Mouse (Mus musculus) granulocyte monocyte progenitor cell, adult 5-6 weeks (primary cell): ENCODE measurements around the gene Skap2. TPM values are rescaled to one million over a fixed set of nuclear protein-coding genes. Genes with fewer than 3 reads are reported as not detected.
A peak's percentile ranks its signal among the peaks of the same experiment; 100 is the strongest.

Experiments
- ATAC-seq: replicated peaks from 2 replicates; pipeline ENCODE4 v1.8.0; 2016; ENCODE audit warnings: mild to moderate bottlenecking, moderate TSS enrichment, inconsistent platforms; ENCODE audit not compliant: poor library complexity, severe bottlenecking
- total RNA-seq, 2 experiments: library from RNA; stranded (forward) in 1 of 2; stranded (reverse) in 1 of 2; fragments of 200-712, 200-1000 nt in 1 of 2; fragments of >200 nt in 1 of 2; fragmentation: Nextera tagmentation in 1 of 2; gene quantifications; 2 replicates each; pipeline ENCODE4 v1.2.3; 2014 to 2017

Gene Skap2
- total RNA-seq, 2 experiments from 2014 or later = 83.9 to 204 TPM

DNA sequence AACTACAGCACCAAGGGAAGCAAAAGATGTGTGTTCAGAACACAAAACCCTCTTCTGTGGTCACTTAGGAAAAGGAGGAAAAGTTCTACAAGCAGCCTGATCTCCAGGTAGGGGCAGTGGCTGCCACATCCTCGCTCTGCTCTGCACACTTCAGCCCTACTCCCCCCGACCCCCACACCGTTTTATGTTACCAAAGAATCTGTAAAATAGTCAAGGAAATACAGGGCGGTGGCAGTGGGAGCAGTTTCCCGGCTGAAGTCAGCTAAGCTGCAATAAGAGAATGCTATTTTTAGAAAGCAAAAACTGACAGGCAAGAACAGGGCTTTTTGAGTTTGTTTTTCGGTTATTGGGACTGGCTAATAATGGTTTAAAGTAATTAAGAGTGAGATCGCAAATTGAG is 160.8 kb downstream of the Skap2 start:
- ATAC-seq = no peak; the same call in 1 of the 2 replicates

DNA sequence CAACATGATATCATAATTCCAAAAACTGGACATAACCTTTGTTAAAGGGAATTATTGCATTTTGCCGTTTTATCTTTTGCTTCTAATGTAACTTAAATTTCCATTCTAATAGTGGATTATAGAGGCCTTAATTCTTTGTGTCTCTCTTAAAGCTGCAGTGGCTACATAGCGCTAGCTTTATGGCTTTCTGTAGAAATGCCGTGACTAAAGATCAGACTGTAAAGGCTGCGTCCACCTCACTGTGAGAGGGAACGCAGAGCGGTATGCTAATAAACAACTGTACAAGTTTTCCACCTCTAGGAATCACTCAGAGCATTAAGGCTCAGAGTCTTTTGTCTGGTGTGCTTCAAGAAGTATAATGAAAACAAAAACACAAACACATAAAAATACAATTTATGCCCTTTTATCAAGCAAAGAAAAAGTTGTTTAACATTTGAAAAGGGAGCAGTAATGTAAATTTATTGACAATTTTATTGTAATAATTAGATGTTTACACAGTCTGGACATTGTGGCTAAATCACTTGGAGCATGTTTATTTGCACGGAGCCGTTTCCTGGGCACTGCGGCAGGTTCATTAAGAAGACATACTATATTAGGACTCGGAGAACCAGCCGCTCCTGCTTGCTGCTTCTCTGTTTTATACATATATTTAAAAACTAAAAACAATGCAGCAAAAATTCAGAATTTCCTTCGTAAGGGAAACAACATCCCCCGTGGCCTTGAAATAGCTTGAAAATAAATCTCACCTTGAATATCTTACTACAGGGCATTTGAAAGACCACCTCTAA is 162.1 kb downstream of the Skap2 start:
- ATAC-seq = no peak

DNA sequence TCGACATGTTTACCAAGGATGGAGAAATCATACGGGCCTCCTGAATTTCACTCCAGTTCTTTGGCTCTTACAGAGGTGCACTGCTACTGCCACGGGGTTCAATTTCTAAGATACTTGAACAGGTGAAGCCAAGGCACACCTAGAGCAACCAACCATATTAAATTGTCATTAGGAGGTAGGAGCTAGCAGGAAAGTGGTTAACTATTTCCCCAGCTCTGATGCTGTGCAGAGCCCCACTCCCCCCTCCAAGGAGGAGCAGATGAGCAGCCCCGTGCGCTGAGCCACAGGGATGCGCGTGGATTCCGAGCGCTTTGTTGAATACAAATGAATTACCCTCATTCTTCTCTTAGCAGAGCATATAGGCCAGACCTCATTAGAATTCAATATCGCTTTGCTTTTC is 162.8 kb downstream of the Skap2 start:
- ATAC-seq = no peak

DNA sequence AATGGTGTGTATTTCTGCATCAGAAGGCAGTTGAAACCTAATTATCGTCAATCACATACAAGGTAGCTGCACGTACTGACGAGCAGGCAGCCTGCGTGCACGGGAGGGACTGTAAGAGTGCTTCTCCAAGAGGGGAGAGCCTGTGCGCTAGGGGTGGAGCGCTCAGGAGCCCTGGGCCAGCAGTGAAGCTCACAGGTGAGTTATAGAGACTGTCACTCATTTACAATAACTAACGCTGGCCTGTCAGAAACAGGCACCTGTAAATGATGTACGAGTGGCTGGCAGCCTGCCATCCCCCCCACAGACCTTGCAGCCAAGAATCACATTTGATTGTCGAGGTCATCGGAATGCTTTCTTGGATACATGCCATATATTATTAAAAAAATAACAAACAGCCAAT is 168.2 kb downstream of the Skap2 start:
- no peak for ATAC-seq

DNA sequence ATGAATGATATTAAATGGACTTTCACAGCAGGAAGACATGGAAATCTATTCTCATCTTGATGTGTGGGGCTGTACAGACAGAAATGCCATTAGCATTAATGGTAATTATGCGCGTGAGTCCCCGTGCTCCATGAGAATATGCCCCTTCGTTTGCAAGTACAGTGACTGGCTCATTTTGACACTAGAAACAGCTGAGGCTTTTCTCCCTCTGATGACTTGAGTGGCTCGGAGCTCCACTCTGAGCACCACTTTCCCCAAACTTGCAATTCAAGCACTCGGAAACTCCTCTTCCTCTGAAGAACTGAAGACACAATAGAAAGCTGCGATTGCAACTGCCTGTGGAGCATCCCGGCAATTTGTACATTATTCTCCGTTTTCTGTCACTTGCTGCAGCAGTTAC is 169.3 kb downstream of the Skap2 start:
- ATAC-seq = no peak

DNA sequence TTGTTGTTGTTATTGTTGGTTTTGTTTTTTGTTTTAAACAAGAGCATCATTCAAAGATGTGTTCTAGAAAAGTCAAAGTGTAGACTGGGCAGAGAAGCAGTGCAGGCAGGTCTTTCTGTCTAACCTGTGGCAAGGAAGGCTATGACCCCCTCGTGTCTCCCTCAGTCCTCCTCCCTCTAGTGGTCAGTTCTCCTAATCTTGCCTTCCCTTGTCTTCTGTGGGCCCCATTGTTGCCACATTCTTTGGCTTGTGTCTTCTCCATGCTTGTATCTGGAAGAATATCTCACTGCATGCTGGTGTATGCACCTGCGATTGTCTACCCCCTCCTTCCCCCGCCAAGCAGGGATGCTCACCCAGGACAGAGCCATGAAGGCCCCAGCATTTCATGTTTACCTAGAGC is 174.2 kb downstream of the Skap2 start:
- ATAC-seq = peak; percentile 37

DNA sequence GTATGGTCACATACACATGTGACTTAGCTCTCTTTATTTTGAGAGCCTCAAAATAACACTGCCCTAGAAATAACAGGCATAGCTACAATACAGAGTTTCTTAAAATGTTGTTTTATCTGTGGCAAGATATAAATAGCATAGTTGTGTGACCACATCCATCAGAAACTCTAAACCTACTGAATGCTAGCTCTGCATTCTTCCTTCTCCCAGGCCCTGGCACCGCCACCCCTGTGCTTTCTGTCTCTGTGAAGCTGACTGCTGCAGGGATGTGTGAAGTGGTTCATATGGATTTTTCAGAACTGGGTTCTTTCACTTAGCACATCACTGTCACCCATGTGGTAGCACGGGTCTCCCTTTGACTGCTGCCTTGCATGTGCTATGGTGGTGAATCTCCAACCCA is 179.0 kb downstream of the Skap2 start:
- no peak for ATAC-seq

DNA sequence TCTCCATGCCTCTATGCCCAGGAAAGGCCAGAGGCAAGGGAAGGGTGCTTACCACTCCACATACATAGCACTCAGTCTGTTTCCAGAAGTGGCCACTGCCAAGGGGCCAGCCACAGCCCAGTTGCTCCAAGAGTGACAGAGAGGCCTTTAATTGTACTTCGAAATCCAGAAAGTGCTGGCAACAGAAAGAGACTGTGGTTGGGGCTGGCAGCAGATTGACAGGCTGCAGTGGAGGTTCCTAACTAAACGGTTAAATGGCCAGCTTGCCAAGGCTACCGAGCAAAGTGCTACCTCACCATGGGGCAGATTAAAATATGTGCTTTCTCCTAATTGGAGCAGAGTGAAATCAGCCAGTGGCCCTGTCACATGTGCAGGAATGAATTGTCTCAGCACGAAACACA is 186.7 kb downstream of the Skap2 start:
- no peak for ATAC-seq

DNA sequence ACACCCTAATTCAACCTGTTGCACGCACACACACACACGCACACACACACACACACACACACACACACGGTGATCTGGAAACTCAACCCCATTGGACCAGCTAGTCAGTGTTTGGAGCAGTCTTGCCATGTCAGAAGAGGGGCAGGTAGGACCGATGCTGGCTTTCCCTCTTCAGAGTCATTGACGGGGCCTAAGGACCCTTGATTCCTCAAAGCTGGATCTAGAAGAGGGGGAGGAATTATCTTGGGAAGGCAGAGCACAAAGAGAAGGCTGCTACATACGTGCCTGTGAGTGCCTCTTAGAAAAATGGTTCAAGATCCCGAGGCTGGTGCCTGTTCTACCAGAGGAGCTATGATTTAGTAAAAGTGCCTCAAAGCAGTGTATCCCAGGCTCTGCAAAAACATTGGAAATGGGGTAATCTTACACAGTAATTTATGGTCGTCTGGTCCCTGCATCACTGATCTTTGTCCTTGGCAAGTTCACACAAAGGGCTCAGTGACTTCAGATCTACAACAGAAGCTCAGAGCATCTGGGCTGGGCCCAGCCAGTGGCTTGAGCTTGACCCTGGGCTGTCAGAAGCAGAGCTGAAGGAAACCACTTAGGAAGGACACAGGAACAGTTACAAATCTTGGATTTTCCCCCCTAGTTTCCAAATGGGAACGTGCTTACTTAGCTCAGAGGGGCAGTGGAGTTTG is 188.1 kb downstream of the Skap2 start:
- ATAC-seq = no peak

DNA sequence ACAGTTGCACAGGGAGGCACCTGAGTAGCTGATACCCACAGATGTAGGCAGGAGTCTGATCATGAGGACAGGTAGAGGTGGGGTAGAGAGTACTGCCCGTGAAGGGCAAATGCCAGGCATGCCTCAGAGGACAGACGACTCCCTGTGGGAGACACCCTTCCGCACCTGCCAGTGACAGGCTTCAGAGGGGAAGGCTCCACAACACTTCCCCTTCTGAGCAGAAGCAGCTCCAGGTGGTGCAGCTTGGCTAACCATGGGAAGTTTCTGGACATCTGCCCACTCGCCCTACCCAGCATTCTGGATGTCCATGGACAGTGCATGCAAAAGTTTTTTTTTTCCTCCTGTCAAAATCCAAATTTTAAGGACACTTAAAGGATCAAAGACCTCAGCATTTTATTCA is 190.3 kb downstream of the Skap2 start:
- ATAC-seq = no peak

DNA sequence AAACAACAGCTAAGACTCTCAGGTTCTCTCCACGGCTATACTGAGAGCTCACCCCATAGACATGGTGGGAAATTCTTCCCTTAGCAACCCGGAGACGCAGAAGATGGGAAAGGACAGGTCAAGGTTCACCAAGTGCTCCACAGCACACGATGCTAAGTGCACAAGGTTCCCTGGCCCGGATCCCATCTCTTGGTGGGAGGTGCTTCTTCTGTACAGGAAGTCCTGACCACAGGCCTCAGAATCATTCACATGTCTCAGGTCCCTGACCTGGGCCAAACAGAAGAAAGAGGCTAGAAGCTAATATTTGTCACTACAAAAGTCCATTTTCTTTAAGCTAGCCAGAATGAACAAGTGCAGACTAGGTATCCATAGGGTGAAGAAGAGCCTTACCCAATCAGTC is 191.5 kb downstream of the Skap2 start:
- ATAC-seq = no peak

DNA sequence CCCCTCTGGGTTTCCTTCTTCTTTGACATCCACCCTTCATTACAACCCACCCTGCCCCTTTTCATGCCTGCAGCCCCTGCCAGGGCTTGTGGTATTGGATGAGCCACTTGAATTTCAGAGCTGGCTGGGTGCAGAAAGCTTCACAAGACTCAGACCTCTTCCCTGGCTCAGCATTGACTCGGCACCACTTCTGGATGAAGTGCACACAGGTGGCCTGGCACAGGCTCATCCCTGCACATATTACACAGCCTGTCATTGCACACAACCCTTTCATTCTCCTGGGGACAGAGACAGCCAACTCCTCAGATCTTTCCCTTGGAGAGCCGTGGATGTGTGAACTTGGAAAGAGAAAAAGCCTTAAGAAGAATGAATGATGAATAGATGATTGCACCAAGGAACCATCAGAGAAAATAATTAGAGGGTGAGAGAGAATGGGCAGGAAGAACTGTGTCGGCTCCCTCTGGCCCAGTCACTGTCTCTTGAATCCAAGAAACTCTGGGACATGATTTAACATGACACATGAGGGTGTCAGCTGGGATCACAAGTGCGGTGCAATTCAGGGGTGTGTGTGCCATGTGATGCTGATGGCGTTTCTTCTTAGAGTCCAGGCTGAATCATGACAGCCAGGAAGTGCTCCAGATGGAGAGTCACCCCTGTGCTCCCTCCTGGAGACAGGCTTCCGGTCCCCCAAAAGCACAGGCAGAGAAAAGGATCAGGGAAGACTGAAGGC is 195.3 kb downstream of the Skap2 start:
- ATAC-seq = no peak

DNA sequence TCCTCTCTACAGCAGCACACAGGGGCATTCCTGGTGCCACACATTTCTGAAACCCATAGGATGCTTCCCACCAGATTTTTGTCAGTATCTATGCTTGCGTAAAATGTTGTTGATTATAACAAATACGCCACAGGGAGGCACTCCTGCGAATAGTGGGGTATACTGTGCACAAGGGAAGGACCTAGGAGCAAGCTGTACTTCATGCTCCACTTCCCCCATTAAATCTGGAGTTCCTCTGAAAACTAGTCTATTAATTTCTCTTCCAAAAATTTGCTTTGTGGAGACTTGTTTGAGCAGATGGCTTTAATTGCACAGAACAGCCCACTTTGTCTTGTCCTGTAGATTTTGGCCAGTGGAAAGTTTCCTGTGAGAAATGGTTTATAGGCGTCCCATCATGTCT is 201.4 kb downstream of the Skap2 start:
- ATAC-seq = no peak

DNA sequence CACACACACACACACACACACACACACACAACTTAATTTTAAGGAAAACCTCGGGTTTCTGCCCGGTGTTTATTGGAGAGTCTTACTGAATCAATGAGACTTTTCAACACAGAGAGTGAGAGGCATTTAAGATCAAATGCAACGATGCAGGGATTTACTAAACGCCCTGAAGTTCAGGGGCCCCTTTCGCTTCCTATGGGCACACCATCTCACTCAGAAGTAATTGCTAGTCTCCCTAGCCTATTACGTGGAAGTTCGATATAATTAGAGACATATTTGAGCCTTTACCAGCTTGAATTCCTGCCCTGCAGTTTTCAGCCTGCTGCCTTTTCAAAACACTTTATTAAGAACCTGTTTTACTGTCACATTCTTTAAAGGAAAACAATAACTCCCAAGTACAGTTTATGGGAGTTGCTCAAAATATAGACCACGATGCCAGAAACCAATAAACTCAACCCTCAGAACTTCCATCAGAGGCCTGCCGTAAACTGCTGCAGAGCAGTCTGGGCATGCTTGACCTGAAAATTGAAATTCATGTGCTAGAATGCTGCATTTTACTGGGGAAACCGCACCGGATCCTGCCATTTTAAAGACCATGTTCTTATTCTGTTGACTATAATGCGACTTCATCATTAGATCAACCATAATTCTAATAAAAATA is 203.1 kb downstream of the Skap2 start:
- no peak for ATAC-seq

DNA sequence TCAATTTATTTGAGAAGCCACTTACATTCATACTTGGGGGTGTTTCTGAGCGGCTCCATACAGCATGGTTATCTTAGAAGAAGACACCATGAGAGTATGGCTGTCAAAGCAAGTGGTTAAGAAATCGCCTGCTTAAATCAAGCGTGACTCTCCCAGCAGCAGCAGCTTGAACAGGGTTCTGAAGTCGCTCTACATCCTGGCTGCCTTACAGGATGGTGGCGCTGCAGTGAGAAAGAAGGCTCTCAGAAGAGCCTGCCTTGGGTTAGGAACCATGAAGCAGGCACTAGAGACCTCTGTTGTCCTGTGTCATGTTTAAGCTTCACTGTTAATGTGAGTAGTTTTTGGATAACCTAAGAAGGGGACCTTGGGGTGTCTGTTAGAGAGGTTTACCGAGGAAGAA is 204.3 kb downstream of the Skap2 start:
- ATAC-seq = no peak

Other genes with a start within 250 kb of the Skap2 start
- gene Hoxa1, start 145.8 kb upstream of the Skap2 start, total RNA-seq (2014; fragmentation: Nextera tagmentation) = 0.43 TPM in 1 of 2 replicates, not detected in the other
- 0.46 TPM in 1 of 2 replicates, not detected in the other for gene Hoxa1, start 145.8 kb upstream of the Skap2 start, total RNA-seq (2017)
- gene Hoxa2, start 152.3 kb upstream of the Skap2 start, total RNA-seq (2014; fragmentation: Nextera tagmentation) = 0.53 TPM in 1 of 2 replicates, not detected in the other
- not detected in 2 replicates for gene Hoxa2, start 152.3 kb upstream of the Skap2 start, total RNA-seq (2017)
- gene 5730596B20Rik, start 164.9 kb upstream of the Skap2 start, total RNA-seq (2014; fragmentation: Nextera tagmentation) = not detected in 2 replicates
- gene 5730596B20Rik, start 164.9 kb upstream of the Skap2 start, total RNA-seq (2017) = not detected in 2 replicates
- 0.15 and 1.5 TPM in 2 replicates for gene Hoxa4, start 179.2 kb upstream of the Skap2 start, total RNA-seq (2014; fragmentation: Nextera tagmentation)
- 0.17 and 0.41 TPM in 2 replicates for gene Hoxa4, start 179.2 kb upstream of the Skap2 start, total RNA-seq (2017)
- 2.3 and 2.8 TPM in 2 replicates for gene Hoxa5, start 192.0 kb upstream of the Skap2 start, total RNA-seq (2014; fragmentation: Nextera tagmentation)
- gene Hoxa5, start 192.0 kb upstream of the Skap2 start, total RNA-seq (2017) = 0.36 and 0.43 TPM in 2 replicates
- gene Hoxa6, start 196.2 kb upstream of the Skap2 start, total RNA-seq (2014; fragmentation: Nextera tagmentation) = 1.3 TPM in 1 of 2 replicates, not detected in the other
- gene Hoxa6, start 196.2 kb upstream of the Skap2 start, total RNA-seq (2017) = 0.41 TPM in 1 of 2 replicates, not detected in the other
- 1.7 and 3.1 TPM in 2 replicates for gene Hoxa3, start 200.8 kb upstream of the Skap2 start, total RNA-seq (2014; fragmentation: Nextera tagmentation)
- gene Hoxa3, start 200.8 kb upstream of the Skap2 start, total RNA-seq (2017) = 0.34 TPM in 1 of 2 replicates, not detected in the other
- gene Gm28308, start 200.8 kb upstream of the Skap2 start, total RNA-seq (2014; fragmentation: Nextera tagmentation) = not detected in 2 replicates
- not detected in 2 replicates for gene Gm28308, start 200.8 kb upstream of the Skap2 start, total RNA-seq (2017)
- gene Hoxa7, start 209.3 kb upstream of the Skap2 start, total RNA-seq (2014; fragmentation: Nextera tagmentation) = 18.3 and 20.5 TPM in 2 replicates
- gene Hoxa7, start 209.3 kb upstream of the Skap2 start, total RNA-seq (2017) = 6.4 and 10.8 TPM in 2 replicates
- 8.9 and 14.7 TPM in 2 replicates for gene Hoxa9, start 218.5 kb upstream of the Skap2 start, total RNA-seq (2014; fragmentation: Nextera tagmentation)
- 16.8 and 24.4 TPM in 2 replicates for gene Hoxa9, start 218.5 kb upstream of the Skap2 start, total RNA-seq (2017)
- 0.47 TPM in 1 of 2 replicates, not detected in the other for gene Hoxa10, start 228.3 kb upstream of the Skap2 start, total RNA-seq (2014; fragmentation: Nextera tagmentation)
- 0.57 TPM in 1 of 2 replicates, not detected in the other for gene Hoxa10, start 228.3 kb upstream of the Skap2 start, total RNA-seq (2017)
- gene Hoxa11, start 233.3 kb upstream of the Skap2 start, total RNA-seq (2014; fragmentation: Nextera tagmentation) = not detected in 2 replicates
- gene Hoxa11, start 233.3 kb upstream of the Skap2 start, total RNA-seq (2017) = not detected in 2 replicates
- not detected in 2 replicates for gene Hoxa13, start 248.3 kb upstream of the Skap2 start, total RNA-seq (2014; fragmentation: Nextera tagmentation)
- gene Hoxa13, start 248.3 kb upstream of the Skap2 start, total RNA-seq (2017) = not detected in 2 replicates